Mouse (Mus musculus) common myeloid progenitor, adult 5-6 weeks (primary cell): Measurements from ENCODE around the gene Ovca2. TPM values are rescaled to one million over a fixed set of nuclear protein-coding genes. Genes with fewer than 3 reads are reported as not detected.

Experiments used
- ATAC-seq: replicated peaks from 2 replicates; pipeline ENCODE4 v1.8.0; 2016; ENCODE audit warnings: low read depth, mild to moderate bottlenecking, moderate TSS enrichment, inconsistent platforms; ENCODE audit not compliant: poor library complexity, severe bottlenecking
- total RNA-seq: library from RNA; stranded (forward); fragments of 200-1000, 187-1606 nt; gene quantifications from 2 replicates; pipeline ENCODE4 v1.2.3, GENCODE M21; 2017

Ovca2 gene
- total RNA-seq, 1 experiment from 2014 or later, result 20.9 TPM

DNA sequence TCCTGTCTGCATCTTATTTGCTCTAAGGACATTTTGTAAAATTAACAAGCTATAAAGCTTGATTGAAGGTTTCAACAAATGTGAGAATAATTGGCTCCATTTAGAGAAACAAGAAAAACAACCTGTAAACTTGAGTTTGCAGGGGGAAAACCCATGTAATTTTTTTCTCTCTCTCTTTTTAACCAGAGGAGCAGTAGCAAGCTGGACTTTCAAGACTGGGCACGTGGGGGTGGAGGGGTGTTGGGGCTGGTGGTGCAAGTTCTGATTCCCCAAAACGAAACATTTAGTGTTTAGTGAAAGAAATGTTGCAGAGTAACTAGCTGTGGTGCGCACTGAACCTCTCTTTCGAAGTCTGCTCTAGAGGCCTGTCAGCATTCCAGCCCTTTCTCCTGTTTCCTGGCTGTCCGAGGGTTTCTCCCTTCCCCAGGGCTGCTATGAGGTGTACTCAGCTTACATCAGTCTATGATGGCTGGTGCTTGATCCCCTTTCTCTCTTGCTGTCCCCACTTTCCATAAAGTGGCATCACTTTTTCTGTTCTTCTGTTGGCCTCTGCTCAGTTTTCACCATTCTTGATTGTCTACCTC lies 44.1 kb downstream of the Ovca2 start:
- ATAC-seq, result no peak

DNA sequence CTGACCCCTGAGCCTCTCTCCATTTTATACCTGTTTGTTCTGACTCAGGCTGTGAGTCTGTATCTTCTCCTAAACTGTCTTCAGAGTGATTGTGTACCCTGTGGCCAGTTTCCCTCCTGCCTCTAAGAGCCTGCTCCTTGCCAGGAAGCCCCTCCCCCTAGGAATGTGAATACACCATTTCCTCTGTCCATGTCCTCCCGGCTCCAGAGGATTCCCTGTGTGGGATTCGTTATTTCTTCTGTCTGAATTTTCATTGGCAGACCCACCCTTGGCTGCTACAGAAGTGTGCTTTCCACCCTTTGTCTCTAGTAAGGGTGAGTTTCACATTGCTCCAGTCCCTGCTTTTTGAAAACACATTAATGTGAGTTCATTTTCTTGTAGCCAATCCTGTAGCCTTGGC lies 44.7 kb downstream of the Ovca2 start:
- no peak for ATAC-seq

- ATAC-seq, result no peak
These were observed 45.2 kb downstream of the Ovca2 start for GRCm38 (mm10) chr11:75133391-75133790.

GRCm38 (mm10) chr11:75132278-75132677 lies 46.4 kb downstream of the Ovca2 start:
- peak; percentile 27; the same call in 1 of the 2 replicates for ATAC-seq

DNA sequence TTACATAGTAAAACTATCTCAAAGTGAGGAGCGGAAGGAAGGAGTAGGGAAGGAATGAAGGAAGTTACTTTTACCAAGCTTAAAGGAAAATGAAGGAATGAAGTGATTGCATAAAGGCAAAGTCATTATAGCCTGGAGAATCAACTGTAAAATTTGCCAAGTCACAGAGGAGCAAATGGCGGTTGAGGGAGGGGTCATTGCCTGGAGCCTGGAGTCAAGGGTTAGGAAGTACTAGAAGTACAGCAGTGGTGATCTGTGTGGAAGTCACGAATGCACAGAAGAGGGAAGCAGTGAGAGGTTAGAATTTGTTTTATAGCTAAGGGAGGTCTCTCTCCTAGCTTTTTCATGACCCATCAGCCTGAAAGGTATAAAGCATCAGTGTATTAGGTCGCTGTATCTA lies 47.3 kb downstream of the Ovca2 start:
- peak; percentile 69 for ATAC-seq

GRCm38 (mm10) chr11:75129481-75129880 lies 49.2 kb downstream of the Ovca2 start:
- ATAC-seq, result no peak

DNA sequence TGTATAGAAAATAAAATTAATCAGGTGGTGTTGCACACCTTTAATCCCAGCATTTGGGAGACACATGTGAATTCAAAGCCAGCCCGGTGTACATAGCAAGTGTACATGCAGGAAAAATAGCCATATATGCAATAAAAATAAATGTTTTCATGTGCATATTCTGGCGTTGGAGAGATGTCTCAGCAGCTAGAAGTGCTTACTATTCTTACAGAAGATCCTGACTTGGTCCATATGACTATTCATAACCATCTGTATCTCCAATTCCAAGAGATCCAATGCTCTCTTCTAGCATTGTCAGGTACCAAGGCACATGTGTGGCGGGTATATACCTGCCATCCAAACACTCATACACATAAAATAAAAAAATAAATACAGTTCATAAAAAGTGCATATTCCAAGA lies 52.3 kb downstream of the Ovca2 start:
- ATAC-seq, result no peak

Other genes with a start within 250 kb of the Ovca2 start
- 1.1 TPM in 1 of 2 replicates, not detected in the other for gene Hic1, start 9.3 kb downstream of the Ovca2 start, total RNA-seq
- 7.1 and 10.5 TPM in 2 replicates for gene Dph1, start 12.4 kb upstream of the Ovca2 start, total RNA-seq
- gene Rtn4rl1, start 14.9 kb upstream of the Ovca2 start, total RNA-seq, result 0.24 and 1.6 TPM in 2 replicates
- 139 and 158 TPM in 2 replicates for gene Rpa1, start 169.5 kb upstream of the Ovca2 start, total RNA-seq
- gene Smyd4, start 169.6 kb upstream of the Ovca2 start, total RNA-seq, result 6.5 and 7.4 TPM in 2 replicates
- gene Serpinf1, start 243.9 kb upstream of the Ovca2 start, total RNA-seq, result 76.0 and 77.8 TPM in 2 replicates